Mouse (Mus musculus) erythroblast, embryonic 14.5 days (primary cell): Measurements from ENCODE around the gene Il18bp.

ENCODE experiments used
- GATA1 ChIP-seq: IDR thresholded peaks from 2 replicates; pipeline ENCODE4 v1.6.1; 2012; ENCODE audit warnings: low read length, inconsistent platforms, mixed read lengths
- TAL1 ChIP-seq: IDR thresholded peaks from 3 replicates; pipeline ENCODE4 v1.6.1; 2012; ENCODE audit warnings: low read length, inconsistent platforms, mixed read lengths

DNA sequence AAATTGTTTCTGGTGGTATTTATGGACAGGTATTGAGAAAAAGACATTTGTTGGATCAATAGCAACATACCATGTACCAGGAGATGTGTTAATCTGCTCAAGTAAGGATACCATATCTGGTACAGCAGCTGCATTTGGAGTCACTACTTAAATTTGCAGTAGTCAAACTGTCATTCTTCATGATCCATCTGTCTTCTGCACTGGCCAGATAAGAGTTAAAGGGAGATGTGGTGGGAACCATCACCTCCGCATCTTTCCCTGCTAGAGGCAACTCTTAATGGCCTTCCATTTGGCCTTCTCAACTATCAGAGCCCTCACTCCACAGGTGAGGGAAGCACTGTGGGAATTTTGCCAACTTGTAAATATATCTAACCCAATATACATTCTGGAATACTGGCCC lies 12.0 kb downstream of the Il18bp start:
- peak; percentile 81 for TF ChIP-seq GATA1
- TF ChIP-seq TAL1, result peak; percentile 87
